Mouse (Mus musculus) 3134 (cell line): ENCODE data around the gene Pnpt1.

Source experiments
- DNase-seq: peaks from one replicate; pipeline ENCODE4 v3.0.0-alpha.2; 2011; ENCODE audit warnings: low spot score; ENCODE audit not compliant: insufficient read length; ENCODE audit errors: extremely low read depth

Gene Pnpt1

DNA sequence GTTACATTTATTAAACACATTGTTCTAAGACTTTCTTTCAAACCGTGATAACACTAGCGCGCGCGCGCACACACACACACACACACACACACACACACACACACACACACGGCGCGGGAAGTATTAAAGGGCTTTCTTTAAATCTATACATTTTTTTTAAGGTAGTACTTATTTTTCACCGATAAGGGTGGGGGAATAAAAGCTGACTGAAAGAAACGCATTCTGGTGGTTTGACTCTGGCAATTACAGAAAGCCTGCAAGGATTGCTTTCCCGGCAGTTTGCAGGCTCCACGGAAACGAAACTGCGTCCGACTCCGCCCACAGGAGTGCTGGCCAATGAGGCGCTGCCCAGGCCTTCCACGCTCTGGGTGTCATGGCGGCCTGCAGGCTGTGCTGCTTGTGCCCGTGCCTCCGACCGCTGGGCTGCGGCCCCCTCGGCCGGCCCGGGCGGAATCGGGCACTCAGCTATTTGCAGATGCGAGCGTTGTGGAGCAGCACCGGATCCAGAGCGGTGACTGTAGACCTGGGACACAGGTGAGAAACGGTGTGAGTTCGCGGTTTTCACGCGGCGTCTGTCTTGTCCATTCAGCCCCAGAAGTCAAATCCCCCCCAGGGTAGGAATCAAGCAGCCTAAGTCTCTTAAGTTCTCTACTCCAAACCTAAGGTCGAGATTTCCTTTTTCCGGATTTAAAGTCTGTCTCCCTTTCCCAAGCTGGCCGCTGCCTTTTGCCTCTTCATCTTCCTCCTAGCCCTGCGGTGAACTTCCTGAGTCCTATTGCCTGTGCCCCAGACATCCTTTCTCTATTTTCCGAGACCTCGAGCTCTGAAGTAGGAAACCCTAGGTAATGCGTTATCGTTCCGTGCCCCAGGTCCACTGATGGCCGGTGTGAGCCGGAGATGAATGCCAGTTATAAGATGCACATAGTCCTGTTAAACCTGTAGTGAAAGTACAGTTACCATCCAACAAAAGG lies at the start of gene Pnpt1:
Gene Pnpt1 (plus strand): TSS at position 360 of the 971 bp plus-strand sequence.
- peak; percentile 91 for DNase-seq

DNA sequence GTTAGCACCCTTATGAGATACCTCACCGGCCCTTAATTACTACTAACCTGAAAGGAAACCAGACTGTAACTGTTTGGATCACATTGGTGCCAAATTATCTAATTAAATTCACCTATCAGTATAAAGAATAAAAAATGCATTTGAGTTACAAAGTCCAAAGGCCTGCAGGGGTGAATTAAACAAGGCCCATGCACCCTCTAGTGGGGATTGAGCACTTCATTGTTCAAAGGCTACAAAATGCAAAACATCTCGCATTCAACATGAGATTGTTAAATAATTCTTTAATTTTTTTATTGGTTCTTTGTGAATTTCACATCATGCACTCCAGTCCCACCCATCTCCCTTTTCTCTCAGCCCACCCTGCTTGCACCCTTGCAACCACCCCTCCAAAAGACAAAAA lies 38.1 kb upstream of the Pnpt1 start:
- no peak for DNase-seq

GRCm38 (mm10) chr11:29098926-29099325 lies 31.6 kb upstream of the Pnpt1 start:
- DNase-seq: no peak

DNA sequence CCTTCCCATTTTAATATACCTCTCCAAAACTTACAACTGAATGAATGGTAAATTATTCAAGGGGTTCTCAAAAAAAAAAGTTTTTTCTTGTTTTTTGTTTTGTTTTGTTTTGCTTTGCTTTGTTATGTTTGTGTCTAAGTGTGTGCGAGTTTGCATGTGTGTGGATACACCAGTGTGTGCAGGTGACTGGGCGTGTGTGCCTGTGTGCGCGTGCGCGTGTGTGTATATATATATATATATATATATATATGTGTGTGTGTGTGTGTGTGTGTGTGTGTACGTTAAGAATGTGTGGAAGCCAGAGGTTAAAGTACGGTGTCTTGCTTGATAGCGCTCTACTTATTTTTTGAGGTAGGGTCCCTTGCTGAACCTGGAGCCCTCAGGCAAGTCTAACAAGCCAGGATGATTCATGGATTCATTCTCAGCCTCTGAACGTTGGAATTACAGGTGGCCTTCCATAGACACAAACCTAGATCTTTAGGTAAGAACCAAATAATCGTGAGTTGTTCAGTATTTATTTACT lies 621 bp upstream of the Pnpt1 start:
- no peak for DNase-seq

DNA sequence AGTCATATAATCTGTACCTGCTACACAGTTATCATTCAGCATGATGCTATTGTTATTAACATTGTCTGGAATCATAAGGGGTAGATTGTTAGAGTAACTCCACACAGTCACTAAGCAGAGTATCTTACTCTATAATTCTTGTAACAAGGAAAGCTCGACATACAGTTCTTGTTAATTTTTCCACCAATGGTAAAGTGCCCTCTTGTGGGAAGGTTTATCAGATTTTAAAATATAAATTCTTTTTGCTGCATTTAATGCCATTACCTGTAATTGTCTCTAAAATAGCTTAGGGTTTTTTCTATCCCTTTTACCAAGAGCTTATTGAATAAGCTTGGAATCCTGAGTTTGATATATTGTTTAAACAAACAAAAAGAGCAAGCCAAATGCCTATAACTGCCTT lies 10.1 kb downstream of the Pnpt1 start:
- no peak for DNase-seq

DNA sequence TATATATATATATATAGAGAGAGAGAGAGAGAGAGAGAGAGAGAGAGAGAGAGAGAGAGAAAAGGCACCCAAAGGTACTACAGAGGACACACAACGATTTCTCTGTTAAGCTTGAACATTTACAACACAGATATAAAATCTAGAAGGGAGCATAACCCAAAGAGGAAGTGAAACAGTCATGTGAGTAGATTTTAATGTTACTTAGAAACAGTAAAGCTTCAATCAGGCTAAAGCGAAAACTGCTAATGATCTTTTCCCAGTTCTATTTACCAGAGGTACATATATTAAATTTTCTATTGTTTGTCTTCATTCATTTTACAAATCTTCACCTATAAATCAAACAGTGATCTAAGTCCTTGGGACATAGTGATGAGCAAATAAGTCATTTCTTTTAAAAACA lies 18.4 kb downstream of the Pnpt1 start:
- no peak for DNase-seq

DNA sequence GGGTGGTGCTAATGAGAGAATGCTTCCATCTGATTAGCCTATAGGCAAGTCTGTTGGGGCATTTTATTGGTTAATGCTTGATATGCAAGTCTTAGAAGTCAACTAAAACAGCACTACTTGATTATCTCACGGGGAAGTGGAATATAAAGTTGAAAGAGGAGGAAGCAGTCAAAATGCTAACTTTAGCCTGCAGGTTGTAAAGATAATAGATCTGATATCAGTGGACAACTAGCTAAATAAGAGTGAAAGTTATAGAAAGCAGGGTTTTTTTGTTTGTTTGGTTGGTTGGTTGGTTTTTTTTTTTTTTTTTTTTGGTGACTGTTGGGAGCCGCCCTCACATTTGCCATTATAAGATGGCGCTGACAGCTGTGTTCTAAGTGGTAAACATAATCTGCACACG lies 33.0 kb downstream of the Pnpt1 start:
- DNase-seq: no peak

DNA sequence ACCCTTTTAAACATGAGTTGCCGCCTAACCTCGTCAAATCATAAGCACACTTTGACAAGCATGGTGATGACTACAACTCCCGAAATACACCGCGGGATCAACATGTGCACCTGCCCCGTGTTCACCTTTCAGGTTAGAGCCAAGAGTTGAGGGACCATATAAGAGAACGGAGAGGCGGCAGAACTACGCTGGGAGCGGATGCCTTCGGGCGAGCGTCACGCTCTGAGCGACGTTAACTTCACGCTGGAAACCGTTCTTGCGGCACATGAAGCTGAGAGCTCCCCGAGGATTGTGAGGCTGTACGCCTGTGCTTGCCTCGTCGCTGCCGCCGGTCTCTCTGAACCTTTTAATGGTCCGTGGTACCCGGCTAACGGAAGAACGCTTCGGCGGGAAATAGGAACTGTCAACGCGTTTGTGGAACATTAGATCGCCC lies 41.4 kb downstream of the Pnpt1 start:
- DNase-seq: peak; percentile 65

DNA sequence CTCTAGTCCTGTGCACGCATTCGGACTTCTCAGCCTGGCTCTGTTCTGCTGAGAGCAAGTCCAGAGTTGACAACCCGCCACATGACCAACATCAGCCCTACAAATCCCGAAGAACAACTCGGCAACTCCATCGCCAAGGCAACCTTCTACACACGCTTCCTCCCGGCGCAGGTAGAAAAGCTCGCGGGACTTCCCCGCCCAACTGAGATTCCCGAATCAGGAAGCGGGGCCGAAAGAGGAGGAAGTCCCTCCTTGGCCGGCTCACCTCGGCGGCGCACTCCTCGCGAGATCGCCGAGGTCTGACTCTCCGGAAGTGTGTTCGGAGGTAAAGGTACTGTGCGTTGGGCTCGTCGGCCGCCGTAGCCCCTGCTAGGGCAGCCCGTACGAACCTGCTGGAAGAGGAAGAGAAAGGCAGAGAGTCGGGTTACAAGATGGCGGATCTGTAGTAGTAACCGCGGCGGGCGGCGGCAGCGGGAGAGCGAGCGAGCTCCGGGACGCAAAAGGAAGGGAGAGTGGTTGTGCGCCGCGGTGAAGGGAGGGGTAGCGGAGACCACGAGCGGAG lies 42.1 kb downstream of the Pnpt1 start, which contains the start of gene Ppp4r3b:
Gene Ppp4r3b (plus strand): TSS at position 328 of the 562 bp plus-strand sequence.
- peak; percentile 99 for DNase-seq

DNA sequence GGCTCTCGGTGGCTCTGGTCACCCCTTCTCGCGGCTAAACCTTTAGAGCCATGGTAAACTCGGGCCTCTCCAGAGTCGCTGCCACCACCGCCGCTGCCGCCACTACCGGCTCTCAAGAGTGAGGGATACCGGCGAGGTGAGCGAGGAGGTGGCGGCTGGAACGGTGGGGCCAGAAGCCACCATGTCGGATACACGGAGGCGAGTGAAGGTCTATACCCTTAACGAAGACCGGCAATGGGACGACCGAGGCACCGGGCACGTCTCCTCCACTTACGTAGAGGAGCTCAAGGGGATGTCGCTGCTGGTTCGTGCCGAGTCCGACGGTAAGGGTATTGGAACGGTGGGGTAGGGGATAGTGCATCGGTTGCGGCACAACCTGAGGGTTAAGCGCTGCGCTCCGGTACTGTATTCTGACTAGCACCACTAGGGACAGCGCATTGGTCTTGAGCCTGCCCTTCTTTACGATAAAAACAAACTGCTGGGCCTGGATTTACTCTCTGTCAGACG lies 42.6 kb downstream of the Pnpt1 start:
- DNase-seq: no peak

GRCm38 (mm10) chr11:29173706-29174436 lies 43.3 kb downstream of the Pnpt1 start:
- no peak for DNase-seq

- no peak for DNase-seq
Observed at GRCm38 (mm10) chr11:29179319-29179718, 48.8 kb downstream of the Pnpt1 start.

DNA sequence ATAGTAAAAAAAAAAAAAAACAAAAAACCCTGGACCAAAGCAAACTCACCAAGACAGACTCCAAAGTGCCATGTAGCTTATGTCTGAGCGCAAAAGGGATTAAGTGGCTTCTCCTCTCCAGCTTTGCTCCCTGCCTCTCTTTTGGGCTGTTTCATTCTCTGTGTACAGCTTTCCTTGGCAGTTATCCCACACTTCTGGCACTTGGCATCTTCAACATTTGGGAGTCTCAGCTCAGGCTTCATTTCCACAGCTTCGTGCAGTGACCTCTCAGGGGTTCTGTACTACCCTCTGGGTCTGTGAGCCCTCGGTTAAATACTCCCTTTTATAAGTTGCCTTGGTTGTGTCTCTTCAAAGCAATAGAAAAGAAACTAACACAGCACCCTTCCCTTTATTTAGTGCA lies 50.1 kb downstream of the Pnpt1 start:
- no peak for DNase-seq

DNA sequence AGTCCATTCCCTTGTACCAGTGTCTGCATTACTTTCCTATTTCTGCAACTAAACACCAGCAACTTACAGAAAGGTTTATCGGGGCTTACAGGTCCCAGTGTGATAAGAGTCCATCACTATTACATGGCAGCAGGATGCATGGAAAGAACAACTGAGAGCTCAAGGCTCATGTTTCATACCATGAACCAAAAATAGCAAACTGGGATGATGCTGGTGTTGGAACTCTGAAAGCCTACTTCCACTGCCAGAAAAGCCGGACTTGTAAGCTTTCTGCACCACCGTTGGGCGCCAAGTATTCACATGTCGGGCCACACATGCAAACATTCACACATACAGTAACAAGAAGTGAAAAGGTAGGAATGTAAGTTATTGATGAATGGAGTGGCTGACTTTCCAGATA lies 51.2 kb downstream of the Pnpt1 start:
- no peak for DNase-seq

DNA sequence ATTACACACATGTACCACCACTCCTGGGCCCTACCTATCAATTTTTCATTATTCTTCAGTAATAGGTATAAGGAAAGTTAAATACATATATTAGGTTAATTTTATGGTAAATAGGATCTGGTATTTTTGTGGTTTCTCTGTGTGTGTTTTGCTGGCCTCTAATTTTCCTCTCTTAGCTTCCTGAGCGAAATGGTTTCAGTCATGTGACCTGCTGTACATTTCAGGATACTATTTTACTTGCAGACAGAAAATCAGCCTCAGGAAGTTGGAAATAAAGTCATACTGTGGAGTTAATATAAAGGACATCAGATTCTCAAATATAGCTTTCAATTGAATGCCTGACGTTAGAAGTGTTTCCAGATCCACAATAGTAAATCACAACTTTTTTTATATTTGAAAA lies 58.4 kb downstream of the Pnpt1 start:
- DNase-seq: no peak

- DNase-seq: no peak
Observed at GRCm38 (mm10) chr11:29203653-29204052, 73.1 kb downstream of the Pnpt1 start.

DNA sequence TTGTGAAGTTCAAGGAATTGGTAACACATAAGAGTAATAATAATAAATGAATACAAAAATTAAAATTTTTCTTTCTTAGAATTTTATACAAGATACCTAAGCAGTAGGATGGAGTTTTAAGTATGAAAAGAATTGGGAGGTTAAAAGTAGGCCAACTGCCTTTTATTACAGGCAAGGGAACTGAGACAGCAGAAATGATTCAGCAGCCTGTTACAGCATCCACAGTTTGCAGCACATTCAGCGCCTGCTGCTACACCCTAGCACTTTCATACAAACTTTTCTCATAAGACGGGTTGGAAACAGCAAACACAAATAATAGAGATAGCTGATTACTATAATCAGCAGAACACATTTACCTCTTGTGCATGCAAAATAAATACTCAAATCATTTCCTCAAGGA lies 79.2 kb downstream of the Pnpt1 start:
- no peak for DNase-seq
